Mouse (Mus musculus): ENCODE data around the gene Cacng2.

DNA sequence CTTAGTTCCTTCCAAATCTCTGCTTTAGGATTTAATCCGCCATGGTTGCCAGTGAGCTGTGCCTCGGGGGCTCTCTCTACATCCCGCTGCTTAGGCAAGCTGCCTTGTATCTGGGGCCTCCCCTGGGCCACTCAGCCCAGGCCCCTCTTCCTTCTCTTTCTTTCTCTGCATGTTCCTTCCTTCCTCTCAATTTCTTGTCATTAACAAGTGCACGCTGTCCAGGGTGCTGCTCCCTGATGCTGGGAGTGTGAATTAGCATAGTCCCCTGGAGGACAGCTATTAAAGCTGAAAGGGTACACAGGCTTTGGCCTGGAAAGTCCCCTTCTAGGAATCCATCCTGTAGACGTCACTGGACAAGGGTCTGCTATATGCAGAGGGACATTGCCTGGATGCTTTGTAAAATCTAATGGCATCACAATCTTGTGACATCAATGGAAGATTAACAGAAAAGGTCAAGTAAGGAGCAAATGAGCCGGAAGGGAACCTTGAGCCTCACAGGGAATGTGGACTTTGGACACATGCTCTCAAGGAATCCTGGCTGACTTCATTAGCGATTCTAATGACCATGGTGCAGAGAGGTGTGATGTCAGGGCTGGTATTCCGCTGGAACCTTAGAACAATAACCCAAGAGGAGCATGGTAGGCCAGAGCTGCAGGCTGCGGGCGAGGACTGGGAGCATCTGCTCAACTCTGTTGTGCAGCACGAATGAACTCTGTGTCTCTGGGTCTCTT lies 33.4 kb upstream of the Cacng2 start:
- TF ChIP-seq POLR2A (IDR thresholded peaks at IDR 0.05; ENCODE audit: insufficient read depth, low read depth, low read length) (no peak), EP300 (IDR thresholded peaks at IDR 0.05; ENCODE audit: insufficient read depth, low read depth, low read length) (no peak), CTCF (IDR thresholded peaks at IDR 0.05) (no peak)

All from heart, adult 2 months (tissue).